Mouse (Mus musculus): ENCODE data around the gene Lrrc61. TPM values are rescaled to one million over a fixed set of nuclear protein-coding genes. Genes with fewer than 3 reads are reported as not detected.

The Lrrc61 gene
- polyA plus RNA-seq, 1 experiment from 2014 or later: 24.0 TPM

GRCm38 (mm10) chr6:48537105-48537954 is 17.3 kb upstream of the Lrrc61 start, which contains the start of gene Atp6v0e2:
Gene Atp6v0e2, plus strand, starts transcription at chr6:48537615.
- peak; percentile 97 for ATAC-seq (ENCODE audit: low FRiP score)
- no peaks in the 10 kb centered on the region for H3K9me3 ChIP-seq (replicated peaks)
- peak within 1 kb of the TSS; percentile 82 for H3K4me3 ChIP-seq (replicated peaks)
- H3K4me1 ChIP-seq: peaks cover 32% of the 10 kb centered on the region
- peak within 1 kb of the TSS; percentile 98 for H3K9ac ChIP-seq (replicated peaks)
- peaks cover 19% of the 10 kb centered on the region for H3K36me3 ChIP-seq
- no peaks in the 10 kb centered on the region for H3K27me3 ChIP-seq (replicated peaks)
- peak within 1 kb of the TSS; percentile 87 for H3K27ac ChIP-seq (replicated peaks)
- peak within 1 kb of the TSS; percentile 89 for H3K4me2 ChIP-seq
- WGBS: 3% methylated on average over 38 of the region's 38 CpGs

GRCm38 (mm10) chr6:48538841-48539737 is 15.5 kb upstream of the Lrrc61 start:
- H3K36me3 ChIP-seq: peaks cover 17% of the 10 kb centered on the region
- peak overlapping the region; percentile 89 for H3K4me2 ChIP-seq
- H3K27me3 ChIP-seq (replicated peaks): no peaks in the 10 kb centered on the region
- WGBS: 73% methylated on average over 5 of the region's 5 CpGs
- H3K4me3 ChIP-seq (replicated peaks): peak overlapping the region; percentile 82
- no peaks in the 10 kb centered on the region for H3K9me3 ChIP-seq (replicated peaks)
- peaks cover 32% of the 10 kb centered on the region for H3K4me1 ChIP-seq
- ATAC-seq (ENCODE audit: low FRiP score): no peak
- H3K9ac ChIP-seq (replicated peaks): peak overlapping the region; percentile 98; the same call in 1 of the 2 replicates
- H3K27ac ChIP-seq (replicated peaks): 0 out of 2 replicates have a peak overlapping the region, but pooled peaks have one; percentile 18

- WGBS: 63% methylated on average over 5 of the region's 5 CpGs
- Histone ChIP-seq H3K27me3 (replicated peaks) (no peaks in the 10 kb centered on the region), H3K9ac (replicated peaks) (no peak overlapping the region), H3K27ac (replicated peaks) (no peak overlapping the region), H3K9me3 (replicated peaks) (no peaks in the 10 kb centered on the region), H3K4me2 (no peak overlapping the region), H3K4me3 (replicated peaks) (no peak overlapping the region), H3K4me1 (peaks cover 32% of the 10 kb centered on the region), H3K36me3 (peaks cover 17% of the 10 kb centered on the region)
- ATAC-seq (ENCODE audit: low FRiP score): no peak
Measured at GRCm38 (mm10) chr6:48539860-48540259, 14.7 kb upstream of the Lrrc61 start.

GRCm38 (mm10) chr6:48540721-48541120 is 13.9 kb upstream of the Lrrc61 start:
- peaks cover 32% of the 10 kb centered on the region for H3K4me1 ChIP-seq
- H3K36me3 ChIP-seq: peaks cover 17% of the 10 kb centered on the region
- 67% methylated on average over 3 of the region's 3 CpGs for WGBS
- H3K4me3 ChIP-seq (replicated peaks): no peak overlapping the region
- no peak for ATAC-seq (ENCODE audit: low FRiP score)
- H3K27me3 ChIP-seq (replicated peaks): no peaks in the 10 kb centered on the region
- H3K9me3 ChIP-seq (replicated peaks): no peaks in the 10 kb centered on the region
- no peak overlapping the region for H3K4me2 ChIP-seq
- H3K9ac ChIP-seq (replicated peaks): no peak overlapping the region
- H3K27ac ChIP-seq (replicated peaks): no peak overlapping the region

- peaks cover 17% of the 10 kb centered on the region for H3K36me3 ChIP-seq
- H3K27me3 ChIP-seq (replicated peaks): no peaks in the 10 kb centered on the region
- no peak overlapping the region for H3K4me3 ChIP-seq (replicated peaks)
- ATAC-seq (ENCODE audit: low FRiP score): no peak
- H3K4me2 ChIP-seq: no peak overlapping the region
- 44% methylated on average over 7 of the region's 7 CpGs for WGBS
- H3K9ac ChIP-seq (replicated peaks): no peak overlapping the region
- peaks cover 24% of the 10 kb centered on the region for H3K4me1 ChIP-seq
- H3K9me3 ChIP-seq (replicated peaks): no peaks in the 10 kb centered on the region
- H3K27ac ChIP-seq (replicated peaks): no peak overlapping the region
Measured at GRCm38 (mm10) chr6:48541560-48542450, 12.8 kb upstream of the Lrrc61 start.

GRCm38 (mm10) chr6:48542631-48543030 is 12.0 kb upstream of the Lrrc61 start:
- H3K36me3 ChIP-seq: peaks cover 17% of the 10 kb centered on the region
- H3K4me1 ChIP-seq: peaks cover 21% of the 10 kb centered on the region
- WGBS: 89% methylated on average over 3 of the region's 3 CpGs
- no peaks in the 10 kb centered on the region for H3K27me3 ChIP-seq (replicated peaks)
- no peak overlapping the region for H3K4me2 ChIP-seq
- no peak for ATAC-seq (ENCODE audit: low FRiP score)
- H3K4me3 ChIP-seq (replicated peaks): no peak overlapping the region
- no peak overlapping the region for H3K27ac ChIP-seq (replicated peaks)
- H3K9ac ChIP-seq (replicated peaks): no peak overlapping the region
- H3K9me3 ChIP-seq (replicated peaks): no peaks in the 10 kb centered on the region

- no peaks in the 10 kb centered on the region for H3K27me3 ChIP-seq (replicated peaks)
- no peaks in the 10 kb centered on the region for H3K9me3 ChIP-seq (replicated peaks)
- H3K4me3 ChIP-seq (replicated peaks): no peak overlapping the region
- WGBS: 78% methylated on average over 5 of the region's 5 CpGs
- peaks cover 13% of the 10 kb centered on the region for H3K36me3 ChIP-seq
- no peak overlapping the region for H3K9ac ChIP-seq (replicated peaks)
- H3K4me1 ChIP-seq: no peaks in the 10 kb centered on the region
- no peak overlapping the region for H3K27ac ChIP-seq (replicated peaks)
- ATAC-seq (ENCODE audit: low FRiP score): no peak
- H3K4me2 ChIP-seq: no peak overlapping the region
Measured at GRCm38 (mm10) chr6:48545251-48545650, 9.3 kb upstream of the Lrrc61 start.

GRCm38 (mm10) chr6:48546271-48546670 is 8.3 kb upstream of the Lrrc61 start:
- WGBS: 46% methylated on average over 1 of the region's 1 CpGs
- no peaks in the 10 kb centered on the region for H3K27me3 ChIP-seq (replicated peaks)
- 0 out of 2 replicates have a peak, but pooled peaks have one; percentile 2 for ATAC-seq (ENCODE audit: low FRiP score)
- no peak overlapping the region for H3K9ac ChIP-seq (replicated peaks)
- H3K36me3 ChIP-seq: peaks cover 4% of the 10 kb centered on the region
- H3K4me2 ChIP-seq: no peak overlapping the region
- H3K4me1 ChIP-seq: no peaks in the 10 kb centered on the region
- H3K9me3 ChIP-seq (replicated peaks): no peaks in the 10 kb centered on the region
- H3K4me3 ChIP-seq (replicated peaks): no peak overlapping the region
- no peak overlapping the region for H3K27ac ChIP-seq (replicated peaks)

GRCm38 (mm10) chr6:48546858-48547257 is 7.7 kb upstream of the Lrrc61 start:
- Histone ChIP-seq H3K9me3 (replicated peaks) (no peaks in the 10 kb centered on the region), H3K27ac (replicated peaks) (no peak overlapping the region), H3K36me3 (peaks cover 4% of the 10 kb centered on the region), H3K27me3 (replicated peaks) (no peaks in the 10 kb centered on the region), H3K9ac (replicated peaks) (no peak overlapping the region), H3K4me1 (no peaks in the 10 kb centered on the region), H3K4me2 (no peak overlapping the region), H3K4me3 (replicated peaks) (no peak overlapping the region)
- 0 out of 2 replicates have a peak, but pooled peaks have one; percentile 1 for ATAC-seq (ENCODE audit: low FRiP score)
- 75% methylated on average over 4 of the region's 4 CpGs for WGBS

- no peaks in the 10 kb centered on the region for H3K9me3 ChIP-seq (replicated peaks)
- H3K27ac ChIP-seq (replicated peaks): no peak overlapping the region
- no peaks in the 10 kb centered on the region for H3K4me1 ChIP-seq
- no peaks in the 10 kb centered on the region for H3K27me3 ChIP-seq (replicated peaks)
- H3K4me2 ChIP-seq: no peak overlapping the region
- WGBS: 90% methylated on average over 6 of the region's 6 CpGs
- no peak overlapping the region for H3K9ac ChIP-seq (replicated peaks)
- ATAC-seq (ENCODE audit: low FRiP score): no peak
- no peak overlapping the region for H3K4me3 ChIP-seq (replicated peaks)
- no peaks in the 10 kb centered on the region for H3K36me3 ChIP-seq
Measured at GRCm38 (mm10) chr6:48548314-48548713, 6.3 kb upstream of the Lrrc61 start.

- Histone ChIP-seq H3K9me3 (replicated peaks) (no peaks in the 10 kb centered on the region), H3K27ac (replicated peaks) (no peak overlapping the region), H3K4me1 (peaks cover 20% of the 10 kb centered on the region), H3K4me3 (replicated peaks) (no peak overlapping the region), H3K4me2 (no peak overlapping the region), H3K9ac (replicated peaks) (no peak overlapping the region), H3K36me3 (peaks cover 4% of the 10 kb centered on the region; the same call in 1 of the 2 replicates), H3K27me3 (replicated peaks) (no peaks in the 10 kb centered on the region)
- WGBS: 63% methylated on average over 4 of the region's 4 CpGs
- no peak for ATAC-seq (ENCODE audit: low FRiP score)
Measured at GRCm38 (mm10) chr6:48552918-48553317, 1.7 kb upstream of the Lrrc61 start.
